Mouse (Mus musculus) forebrain, embryonic 11.5 days (tissue): ENCODE data around the gene Flvcr2. TPM values are rescaled to one million over a fixed set of nuclear protein-coding genes. Genes with fewer than 3 reads are reported as not detected.
A peak's percentile ranks its signal among the peaks of the same experiment; 100 is the strongest.

Source experiments
- ATAC-seq: fragments of 200-750 bp; cut with Nextera tagmentation; replicated peaks from 2 replicates; pipeline ENCODE4 v1.8.0; 2017; ENCODE audit warnings: moderate TSS enrichment; ENCODE audit not compliant: low FRiP score
- DNase-seq: peaks from one replicate; pipeline ENCODE4 v3.0.0-alpha.2; 2017; ENCODE audit warnings: low spot score
- H3K27ac ChIP-seq: fragments of 300-500 bp; sonication (generic); 2 replicates; pipeline ENCODE4 v1.5.1; 2014; ENCODE audit warnings: low read depth, low read length
- H3K27me3 ChIP-seq: fragments of 300-500 bp; sonication (generic); 2 replicates; pipeline ENCODE4 v1.6.1; 2014; ENCODE audit warnings: mild to moderate bottlenecking, low read length, mixed read lengths; ENCODE audit not compliant: control insufficient read depth, insufficient read depth
- H3K36me3 ChIP-seq: fragments of 300-500 bp; sonication (generic); 2 replicates; pipeline ENCODE4 v1.6.1; 2014; ENCODE audit warnings: mild to moderate bottlenecking, low read length, moderate library complexity, mixed read lengths; ENCODE audit not compliant: control insufficient read depth, insufficient read depth
- H3K4me1 ChIP-seq: fragments of 300-500 bp; sonication (generic); replicated peaks from 2 replicates; pipeline ENCODE4 v1.6.1; 2014; ENCODE audit warnings: low read length, mixed read lengths; ENCODE audit not compliant: control insufficient read depth, insufficient read depth
- H3K4me2 ChIP-seq: fragments of 300-500 bp; sonication (generic); 2 replicates; pipeline ENCODE4 v1.6.1; 2014; ENCODE audit warnings: low read depth, mild to moderate bottlenecking, low read length, moderate library complexity, mixed read lengths; ENCODE audit not compliant: severe bottlenecking
- H3K4me3 ChIP-seq: fragments of 300-500 bp; sonication (generic); 2 replicates; pipeline ENCODE4 v1.5.1; 2014; ENCODE audit warnings: low read depth, low read length
- H3K9ac ChIP-seq: fragments of 300-500 bp; sonication (generic); 2 replicates; pipeline ENCODE4 v1.6.1; 2014; ENCODE audit warnings: low read length
- H3K9me3 ChIP-seq: fragments of 300-500 bp; sonication (generic); 2 replicates; pipeline ENCODE4 v1.6.1; 2016; ENCODE audit warnings: low read length, mixed read lengths; ENCODE audit not compliant: control insufficient read depth
- WGBS: fragments of 180-500 bp; shearing (Covaris S2); extraction: QIAGEN DNeasy Blood & Tissue Kit; methylation state at CpG from one replicate; pipeline ENCODE4 v1.1.7; 2014; 5-methylcytosine and 5-hydroxymethylcytosine counted together
- polyA plus RNA-seq: library from polyadenylated mRNA; unstranded; fragments of >200 nt; fragmentation: Nextera tagmentation; extraction: Ambion mirVana; gene quantifications from 2 replicates; pipeline ENCODE4 v1.2.1, GENCODE M21; 2014

Gene Flvcr2
- polyA plus RNA-seq, 1 experiment from 2014 or later = 0.84 TPM

DNA sequence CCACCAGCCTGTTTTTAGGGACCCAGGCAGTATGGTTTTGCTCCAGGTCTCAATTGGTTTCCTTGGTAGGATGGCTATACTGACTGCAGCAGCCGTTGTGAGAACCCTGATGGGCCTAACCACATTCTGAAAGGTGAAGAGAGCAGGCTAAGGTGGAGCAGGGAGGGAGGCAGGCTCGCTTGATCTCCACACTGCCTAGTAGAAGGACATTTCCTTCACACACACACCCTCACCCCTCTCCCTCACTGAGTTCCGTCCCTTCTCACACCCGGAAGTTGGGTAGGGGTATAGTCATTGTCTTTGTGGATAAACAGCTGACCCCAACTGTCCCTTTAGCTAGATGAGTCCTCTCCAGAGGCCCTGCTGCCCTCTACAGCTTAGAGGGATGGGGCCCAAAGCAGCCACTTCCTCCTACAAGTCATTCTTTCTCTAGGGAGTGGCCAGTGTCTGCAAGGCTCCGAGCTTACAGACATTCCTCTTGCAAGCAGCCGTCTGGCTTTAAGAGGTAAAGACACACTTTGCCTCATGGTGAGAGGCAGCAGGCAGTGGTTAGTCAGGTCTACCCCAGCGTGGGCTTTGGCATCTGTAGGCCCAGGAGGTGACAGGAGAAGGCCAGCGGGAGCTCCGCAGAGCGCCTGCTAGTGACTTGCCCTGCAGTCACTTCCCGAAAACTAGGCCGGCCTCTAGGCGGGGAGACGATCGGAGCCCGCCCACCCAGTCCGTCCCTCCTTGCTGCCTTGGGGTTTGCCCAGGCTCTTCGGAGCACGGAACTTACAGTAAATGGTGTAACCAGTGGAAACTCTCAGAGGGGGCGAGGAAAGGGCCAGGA is 41.1 kb upstream of the Flvcr2 start:
- peak; percentile 73 for DNase-seq
- ATAC-seq = no peak
- H3K4me1 ChIP-seq = peaks cover 6% of the 10 kb centered on the region; the same call in 1 of the 2 replicates
- no peak overlapping the region for H3K27ac ChIP-seq
- peak overlapping the region; percentile 58 for H3K9ac ChIP-seq
- no peaks in the 10 kb centered on the region for H3K9me3 ChIP-seq
- H3K4me2 ChIP-seq = peak overlapping the region; percentile 51
- WGBS = 12% methylated on average over 20 of the region's 20 CpGs
- H3K4me3 ChIP-seq = peak overlapping the region; percentile 20
- H3K27me3 ChIP-seq = peaks cover 8% of the 10 kb centered on the region
- no peaks in the 10 kb centered on the region for H3K36me3 ChIP-seq

DNA sequence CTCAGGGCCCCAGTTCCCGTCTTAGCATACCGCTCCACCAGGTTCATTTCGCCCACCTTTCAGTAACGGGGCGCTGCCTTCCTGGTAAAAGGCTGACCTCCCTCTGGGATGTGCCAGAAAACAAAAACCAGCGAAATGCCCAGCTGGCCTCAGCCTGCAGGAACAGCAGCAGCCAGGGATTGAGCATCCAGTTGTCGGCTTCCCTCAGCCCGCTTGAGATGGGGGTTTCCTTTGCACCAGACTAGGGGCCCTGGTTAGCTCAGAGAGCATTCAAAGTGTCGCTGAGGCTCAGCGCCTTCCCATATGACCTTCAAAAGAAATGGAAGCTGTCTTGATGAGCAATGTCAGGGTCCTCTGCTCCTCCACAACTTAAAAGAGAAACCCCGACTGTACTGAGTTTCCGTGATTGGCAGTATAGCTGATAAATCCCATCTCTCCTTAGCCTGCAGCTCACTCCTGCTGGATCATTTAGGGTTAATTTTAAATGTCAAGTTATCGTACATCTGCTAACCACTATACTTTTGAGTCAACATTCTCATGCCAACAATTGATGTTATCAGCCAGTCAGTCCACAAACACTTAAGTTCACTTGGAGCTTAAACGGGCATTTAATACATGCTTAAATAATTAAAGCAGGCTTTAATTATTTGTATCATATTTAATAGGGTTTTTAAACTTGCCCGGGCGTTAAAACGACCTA is 40.4 kb upstream of the Flvcr2 start:
- ATAC-seq (no peak), DNase-seq (peak; percentile 55)
- Histone ChIP-seq H3K4me2 (peak overlapping the region; percentile 51), H3K27me3 (peaks cover 8% of the 10 kb centered on the region), H3K4me1 (peaks cover 6% of the 10 kb centered on the region; the same call in 1 of the 2 replicates), H3K9me3 (no peaks in the 10 kb centered on the region), H3K9ac (peak overlapping the region; percentile 58), H3K4me3 (peak overlapping the region; percentile 20), H3K27ac (no peak overlapping the region), H3K36me3 (no peaks in the 10 kb centered on the region)
- WGBS = 25% methylated on average over 17 of the region's 17 CpGs

DNA sequence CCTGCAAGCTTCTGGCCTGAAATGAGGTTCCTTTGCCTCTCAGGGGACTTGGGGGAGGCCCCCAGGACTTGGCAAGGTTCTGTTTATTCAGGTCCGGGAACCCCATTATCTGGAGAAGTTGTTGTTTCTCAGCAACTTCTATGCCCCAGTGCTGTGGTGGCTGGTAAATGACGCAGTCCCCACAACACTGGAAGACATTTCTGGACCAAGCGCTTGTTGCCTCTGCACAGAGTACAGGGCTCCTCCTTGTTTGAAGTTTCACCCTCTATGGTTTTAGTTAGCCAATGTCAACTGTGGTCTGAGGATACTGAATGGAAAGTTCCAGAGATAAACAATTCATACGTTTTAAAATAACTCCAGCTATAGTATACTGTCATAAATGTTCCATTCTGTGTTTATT is 39.4 kb upstream of the Flvcr2 start:
- ATAC-seq (no peak), DNase-seq (no peak)
- peaks cover 8% of the 10 kb centered on the region for H3K27me3 ChIP-seq
- no peaks in the 10 kb centered on the region for H3K36me3 ChIP-seq
- no peaks in the 10 kb centered on the region for H3K9me3 ChIP-seq
- H3K9ac ChIP-seq = no peak overlapping the region
- WGBS = 92% methylated on average over 4 of the region's 4 CpGs
- peaks cover 6% of the 10 kb centered on the region; the same call in 1 of the 2 replicates for H3K4me1 ChIP-seq
- no peak overlapping the region for H3K4me2 ChIP-seq
- no peak overlapping the region for H3K4me3 ChIP-seq
- H3K27ac ChIP-seq = no peak overlapping the region

DNA sequence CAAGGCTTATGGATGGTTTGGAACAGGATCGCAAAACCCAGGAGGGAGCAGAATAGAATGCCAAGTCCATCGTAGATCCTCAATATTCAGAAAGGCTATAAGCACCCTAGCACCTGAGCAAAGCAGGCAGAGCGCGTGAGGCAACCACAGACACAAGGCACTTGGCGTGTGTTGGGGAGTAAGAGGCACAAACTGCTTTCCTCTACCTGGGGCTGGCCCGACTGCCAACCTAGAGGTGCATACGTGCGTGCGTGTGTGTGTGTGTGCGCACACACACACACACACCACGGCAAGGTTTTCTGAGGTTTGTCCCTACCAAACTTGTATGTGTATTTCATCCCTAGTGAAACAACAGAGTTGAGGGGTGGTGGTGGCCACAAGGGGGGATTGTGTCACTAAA is 38.9 kb upstream of the Flvcr2 start:
- Histone ChIP-seq H3K36me3 (no peaks in the 10 kb centered on the region), H3K4me1 (peaks cover 6% of the 10 kb centered on the region; the same call in 1 of the 2 replicates), H3K9ac (no peak overlapping the region), H3K4me2 (no peak overlapping the region), H3K27me3 (peaks cover 8% of the 10 kb centered on the region), H3K4me3 (no peak overlapping the region), H3K27ac (no peak overlapping the region), H3K9me3 (no peaks in the 10 kb centered on the region)
- WGBS = 94% methylated on average over 11 of the region's 11 CpGs
- DNase-seq (no peak), ATAC-seq (no peak)

DNA sequence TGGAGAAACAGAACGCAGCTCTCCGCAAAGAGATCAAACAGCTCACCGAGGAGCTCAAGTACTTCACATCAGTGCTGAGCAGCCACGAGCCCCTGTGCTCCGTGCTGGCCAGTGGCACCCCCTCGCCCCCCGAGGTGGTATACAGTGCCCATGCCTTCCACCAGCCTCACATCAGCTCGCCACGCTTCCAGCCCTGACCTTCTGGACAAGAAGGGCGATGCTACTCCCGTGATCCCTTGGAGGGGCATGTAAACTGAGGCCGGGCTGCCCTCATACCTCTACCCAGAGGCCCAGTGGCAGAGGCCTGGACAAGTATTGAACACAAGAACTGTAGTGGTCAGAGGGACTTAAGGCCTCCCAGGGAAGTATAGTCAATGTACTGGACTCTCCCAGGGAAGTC is 37.8 kb upstream of the Flvcr2 start:
- no peak for DNase-seq
- H3K9me3 ChIP-seq = no peaks in the 10 kb centered on the region
- 94% methylated on average over 12 of the region's 12 CpGs for WGBS

DNA sequence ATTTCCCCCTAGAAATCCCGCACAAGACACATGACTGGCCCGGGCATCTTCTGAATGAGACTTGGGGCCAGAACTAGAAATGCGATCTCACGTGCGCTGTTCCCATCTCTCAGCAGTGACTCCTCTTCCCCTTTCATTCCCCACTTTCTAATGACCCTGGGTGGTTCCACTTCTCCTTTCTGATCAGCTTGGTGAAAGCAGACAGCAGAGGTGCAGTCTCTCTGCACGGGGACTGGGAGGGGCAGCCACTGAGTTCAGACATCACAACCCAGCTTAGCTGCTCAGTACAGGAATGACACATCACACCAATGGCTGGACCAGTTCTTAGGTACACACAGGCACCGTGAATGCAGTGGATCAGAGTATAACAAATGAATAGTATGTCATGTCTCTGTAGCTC is 35.6 kb upstream of the Flvcr2 start:
- no peak for ATAC-seq
- DNase-seq = no peak
- Histone ChIP-seq H3K9ac (no peak overlapping the region), H3K4me2 (no peak overlapping the region), H3K36me3 (no peaks in the 10 kb centered on the region), H3K27ac (no peak overlapping the region), H3K4me3 (no peak overlapping the region), H3K4me1 (peaks cover 1% of the 10 kb centered on the region; the same call in 1 of the 2 replicates), H3K9me3 (no peaks in the 10 kb centered on the region), H3K27me3 (peaks cover 2% of the 10 kb centered on the region; the same call in 1 of the 2 replicates)
- 87% methylated on average over 7 of the region's 7 CpGs for WGBS

More for the DNA sequence above, 37.8 kb upstream of the Flvcr2 start:
- Histone ChIP-seq H3K27me3 (peaks cover 8% of the 10 kb centered on the region), H3K36me3 (no peaks in the 10 kb centered on the region), H3K4me1 (peaks cover 6% of the 10 kb centered on the region; the same call in 1 of the 2 replicates), H3K9ac (no peak overlapping the region), H3K4me2 (no peak overlapping the region), H3K4me3 (no peak overlapping the region), H3K27ac (no peak overlapping the region)
- no peak for ATAC-seq

GRCm38 (mm10) chr12:85712587-85712986 is 33.8 kb upstream of the Flvcr2 start:
- 92% methylated on average over 2 of the region's 2 CpGs for WGBS
- no peaks in the 10 kb centered on the region for H3K9me3 ChIP-seq
- H3K27me3 ChIP-seq = no peaks in the 10 kb centered on the region
- no peaks in the 10 kb centered on the region for H3K4me1 ChIP-seq
- DNase-seq (no peak), ATAC-seq (no peak)
- H3K4me2 ChIP-seq = no peak overlapping the region
- no peaks in the 10 kb centered on the region for H3K36me3 ChIP-seq
- no peak overlapping the region for H3K27ac ChIP-seq
- no peak overlapping the region for H3K9ac ChIP-seq
- H3K4me3 ChIP-seq = no peak overlapping the region

DNA sequence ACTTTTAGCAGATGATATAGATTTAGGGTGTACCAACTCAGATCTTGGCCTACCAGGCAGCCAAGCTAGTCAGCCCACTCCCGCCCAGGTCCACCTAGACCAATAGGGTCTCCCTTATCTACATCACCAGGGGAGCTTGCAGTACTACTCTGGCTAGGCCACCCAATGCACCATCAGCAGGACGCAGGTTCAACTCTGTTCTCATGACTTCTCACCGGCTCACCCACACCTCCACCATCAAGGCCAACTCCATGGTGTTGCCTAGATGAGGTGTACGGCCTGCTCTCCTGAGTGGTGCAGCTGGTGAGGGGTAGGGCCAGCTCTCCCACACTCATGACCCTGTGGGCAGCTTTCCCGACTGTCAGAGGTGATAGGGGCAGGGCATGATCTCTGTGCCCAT is 32.2 kb upstream of the Flvcr2 start:
- H3K9ac ChIP-seq = no peak overlapping the region
- H3K36me3 ChIP-seq = no peaks in the 10 kb centered on the region
- no peak overlapping the region for H3K4me3 ChIP-seq
- no peaks in the 10 kb centered on the region for H3K9me3 ChIP-seq
- ATAC-seq (no peak), DNase-seq (no peak)
- H3K27me3 ChIP-seq = no peaks in the 10 kb centered on the region
- no peak overlapping the region for H3K27ac ChIP-seq
- WGBS = 90% methylated on average over 5 of the region's 5 CpGs
- H3K4me2 ChIP-seq = no peak overlapping the region
- no peaks in the 10 kb centered on the region for H3K4me1 ChIP-seq
